Mouse (Mus musculus) macrophage (primary cell): Measurements from ENCODE around the gene Olfr799. TPM values are rescaled to one million over a fixed set of nuclear protein-coding genes. Genes with fewer than 3 reads are reported as not detected.

Experiments
- H3K27ac ChIP-seq: fragments of 350-480 bp; formaldehyde crosslinking; 2 replicates; pipeline ENCODE4 v1.9.0; 2021
- H3K36me3 ChIP-seq: fragments of 350-480 bp; formaldehyde crosslinking; 2 replicates; pipeline ENCODE4 v1.9.0; 2021; ENCODE audit errors: inconsistent target
- H3K4me3 ChIP-seq: fragments of 350-480 bp; formaldehyde crosslinking; 2 replicates; pipeline ENCODE4 v1.9.0; 2021; ENCODE audit errors: inconsistent target
- H3K79me2 ChIP-seq: fragments of 350-480 bp; formaldehyde crosslinking; 2 replicates; pipeline ENCODE4 v1.9.0; 2021; ENCODE audit errors: inconsistent target
- WGBS: methylation state at CpG from one replicate; pipeline ENCODE4 v1.1.7; 2026; ENCODE audit warnings: inconsistent platforms; ENCODE audit not compliant: missing documents; 5-methylcytosine and 5-hydroxymethylcytosine counted together
- polyA plus RNA-seq: library from polyadenylated mRNA; stranded (reverse); fragments of 250-400 nt; gene quantifications from 3 replicates; pipeline ENCODE4 v1.2.4, GENCODE M21; 2018; ENCODE audit warnings: inconsistent platforms
- total RNA-seq, 78 experiments: library from RNA; depleted of rRNA; stranded (reverse); fragments of 250-400 nt; gene quantifications; 1 replicate in 9 of 78; 2 replicates in 24 of 78; 3 replicates in 43 of 78; 4 replicates in 2 of 78; pipeline ENCODE4 v1.2.4; 2018; ENCODE audit warnings: inconsistent platforms in 56 of 78

The Olfr799 gene
- total RNA-seq (2018; cell fraction: chromatin; rRNA removed): not detected
- total RNA-seq (2018; cell fraction: cytosol; rRNA removed): not detected
- total RNA-seq (2018; cell fraction: nucleus; rRNA removed): not detected
- not detected in 3 replicates for polyA plus RNA-seq

DNA sequence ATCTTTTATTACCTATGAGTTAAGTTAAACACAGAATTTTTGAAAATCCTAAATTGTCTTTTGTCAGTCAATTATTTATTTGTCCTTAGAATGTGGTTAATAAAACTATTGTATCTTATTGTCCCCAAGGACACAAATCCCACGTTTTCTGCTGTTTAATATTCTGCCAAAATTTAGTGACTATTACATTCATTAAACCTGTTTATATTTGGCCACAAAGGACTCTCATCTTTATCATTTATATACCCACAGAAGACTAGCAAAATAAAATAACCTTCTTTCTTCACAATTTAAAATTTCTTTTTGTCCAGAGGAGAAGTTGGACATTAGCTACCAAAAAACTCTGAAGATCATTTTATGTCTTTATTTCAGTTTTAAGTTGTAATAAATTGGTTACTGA lies at the start of gene Olfr799:
Gene Olfr799, plus strand, starts transcription at position 301 of the 400 bp plus-strand sequence.
- WGBS: 24% methylated on average over 1 of the region's 1 CpGs
- H3K36me3 ChIP-seq: no peaks in the 10 kb centered on the region
- H3K27ac ChIP-seq: no peak within 1 kb of the TSS
- no peak within 1 kb of the TSS for H3K4me3 ChIP-seq
- H3K79me2 ChIP-seq: no peaks in the 10 kb centered on the region

DNA sequence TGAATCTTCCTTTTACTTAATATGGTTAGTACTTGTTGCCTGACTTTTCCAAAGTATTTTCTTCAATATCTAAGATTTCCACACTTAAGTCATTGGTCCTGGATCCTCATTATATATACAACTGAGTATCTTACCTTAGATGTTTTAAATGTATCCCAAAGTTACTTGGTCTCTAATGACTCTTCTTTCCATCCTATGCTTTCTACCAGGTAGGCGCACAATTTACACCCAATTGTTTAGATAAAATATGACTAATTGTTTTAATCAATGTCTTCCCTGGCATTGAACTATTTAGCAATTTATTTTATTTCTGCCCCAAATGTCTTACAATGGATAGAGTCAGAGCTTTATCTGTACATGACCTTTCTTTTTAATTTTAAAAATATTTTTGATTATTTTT lies 24.8 kb upstream of the Olfr799 start, which contains the start of gene Olfr796:
Gene Olfr796, minus strand, starts transcription at position 101 of the 400 bp plus-strand sequence.
- Histone ChIP-seq H3K27ac (no peak within 1 kb of the TSS), H3K79me2 (no peaks in the 10 kb centered on the region), H3K36me3 (no peaks in the 10 kb centered on the region), H3K4me3 (no peak within 1 kb of the TSS)
- WGBS: 100% methylated on average over 1 of the region's 1 CpGs

DNA sequence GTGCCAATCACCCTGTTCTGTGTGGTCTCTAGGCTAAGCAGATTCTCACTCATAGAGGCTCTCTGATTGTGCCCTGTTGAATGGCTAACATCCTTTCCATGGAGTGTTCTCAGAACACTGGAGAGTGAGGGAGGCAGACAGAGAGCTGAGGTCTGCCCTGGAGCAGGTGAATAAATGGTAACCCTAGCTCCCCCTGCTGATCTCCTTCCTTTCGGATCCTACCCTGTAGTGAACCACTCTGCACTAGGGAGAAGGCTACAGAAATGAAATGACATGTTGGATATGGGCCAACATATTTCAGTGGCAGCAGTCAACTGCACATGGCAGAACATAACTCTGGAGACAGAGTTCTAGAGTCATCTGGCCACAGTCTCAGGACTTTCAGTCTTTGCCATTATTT lies 15.6 kb upstream of the Olfr799 start:
- Histone ChIP-seq H3K4me3 (no peak overlapping the region), H3K27ac (no peak overlapping the region), H3K79me2 (no peaks in the 10 kb centered on the region), H3K36me3 (no peaks in the 10 kb centered on the region)
- 18% methylated on average over 1 of the region's 1 CpGs for WGBS

DNA sequence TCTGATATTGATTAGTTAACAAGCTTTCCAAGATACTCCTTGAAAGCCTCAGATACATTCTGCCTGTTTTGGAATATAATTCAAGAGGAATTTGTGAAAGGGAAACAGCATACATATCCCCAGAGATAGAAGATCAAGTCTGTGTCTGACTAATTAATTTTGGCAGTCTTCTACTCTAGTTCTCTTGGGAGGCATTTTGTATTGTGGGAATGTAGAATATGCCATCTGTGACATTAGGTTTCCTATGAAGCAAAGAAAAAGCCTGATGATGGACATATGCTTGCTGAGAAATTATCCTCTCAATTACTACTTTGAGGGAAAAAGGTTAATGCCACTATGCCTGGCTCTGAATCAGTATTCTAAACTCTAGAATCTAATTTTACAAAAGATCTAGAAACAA lies 14.0 kb upstream of the Olfr799 start:
- H3K36me3 ChIP-seq: no peaks in the 10 kb centered on the region
- H3K27ac ChIP-seq: no peak overlapping the region
- no peaks in the 10 kb centered on the region for H3K79me2 ChIP-seq
- no peak overlapping the region for H3K4me3 ChIP-seq

DNA sequence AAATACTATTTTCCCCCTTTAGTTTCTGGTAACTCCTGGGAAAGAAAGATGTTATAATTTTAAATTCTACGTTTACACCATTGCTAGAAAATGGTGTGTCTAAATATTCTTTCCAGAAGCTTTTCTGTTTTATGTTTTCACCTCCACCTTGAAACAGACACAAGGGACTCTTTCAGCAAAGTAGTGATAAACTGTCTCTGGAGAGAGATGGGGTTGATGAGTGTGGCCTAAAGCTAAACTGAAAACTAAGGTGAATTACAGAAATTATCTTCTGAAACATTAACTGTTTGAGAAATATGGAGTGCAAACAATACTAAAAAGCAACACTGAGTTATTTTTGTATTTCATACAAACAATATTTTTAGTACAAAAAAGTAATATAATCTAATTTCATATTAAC lies 9.4 kb upstream of the Olfr799 start, which contains the start of gene Olfr798:
Gene Olfr798, minus strand, starts transcription at position 101 of the 400 bp plus-strand sequence.
- 79% methylated on average over 1 of the region's 1 CpGs for WGBS
- no peak within 1 kb of the TSS for H3K4me3 ChIP-seq
- H3K36me3 ChIP-seq: no peaks in the 10 kb centered on the region
- H3K79me2 ChIP-seq: no peaks in the 10 kb centered on the region
- no peak within 1 kb of the TSS for H3K27ac ChIP-seq

DNA sequence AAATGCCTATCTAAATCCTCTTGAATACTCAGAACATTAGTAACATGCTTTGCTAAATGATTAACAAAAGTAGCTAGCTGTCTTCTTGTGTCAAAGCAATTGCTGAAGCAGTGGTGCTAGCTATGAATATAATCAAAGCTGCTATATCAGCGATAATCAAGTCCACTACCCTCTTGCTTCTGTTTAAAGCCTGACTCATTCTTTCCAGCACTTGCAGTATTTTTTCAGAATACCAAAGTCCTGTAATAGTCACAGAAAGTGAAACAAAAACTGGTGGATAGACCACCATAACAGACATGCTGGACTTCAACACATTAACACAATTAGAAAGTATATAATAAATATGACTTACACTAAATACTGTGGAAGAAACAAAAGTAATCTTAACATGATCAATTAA lies 14.5 kb downstream of the Olfr799 start:
- Histone ChIP-seq H3K36me3 (no peaks in the 10 kb centered on the region), H3K27ac (no peak overlapping the region), H3K79me2 (no peaks in the 10 kb centered on the region), H3K4me3 (no peak overlapping the region)
- WGBS: 100% methylated on average over 1 of the region's 1 CpGs

DNA sequence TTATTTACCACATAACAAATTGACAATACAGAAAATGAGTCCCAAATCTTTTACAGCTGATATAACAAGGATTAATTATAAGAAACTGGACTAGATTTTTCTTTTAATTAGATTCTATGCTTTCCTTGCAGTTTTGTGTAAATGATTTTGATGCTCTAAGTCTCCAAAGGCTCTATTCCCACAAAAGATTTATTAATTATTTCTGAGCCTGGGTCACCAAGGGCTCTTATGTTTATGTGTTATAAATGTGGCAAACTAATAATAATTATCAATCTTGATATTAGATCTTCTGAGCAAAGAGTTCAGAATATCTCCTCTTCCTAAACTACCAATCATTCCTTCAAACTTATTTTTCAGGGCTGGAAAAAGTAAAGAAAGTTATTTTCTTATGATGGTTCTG lies 20.1 kb downstream of the Olfr799 start, which contains the start of gene Olfr800:
Gene Olfr800, plus strand, starts transcription at position 301 of the 400 bp plus-strand sequence.
- Histone ChIP-seq H3K27ac (no peak within 1 kb of the TSS), H3K79me2 (no peaks in the 10 kb centered on the region), H3K4me3 (no peak within 1 kb of the TSS), H3K36me3 (no peaks in the 10 kb centered on the region)

DNA sequence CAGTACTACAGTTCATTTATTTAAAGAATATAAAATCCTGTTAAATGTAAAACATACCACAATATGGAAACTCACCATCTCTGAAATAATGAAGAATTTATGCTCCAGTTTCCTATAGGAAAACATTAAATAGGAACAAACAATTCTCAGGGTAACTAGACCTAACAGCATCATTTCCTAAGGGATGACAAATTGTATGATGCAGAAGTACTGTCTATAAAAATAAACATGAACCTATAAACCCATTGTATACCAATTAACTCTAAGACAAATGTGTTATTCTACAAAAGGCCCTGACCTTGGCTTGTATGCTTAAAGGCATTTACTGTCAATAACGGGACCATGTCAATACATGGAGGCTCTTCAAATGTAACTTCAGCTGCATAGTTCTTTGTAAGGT lies 36.5 kb downstream of the Olfr799 start, which contains the start of gene Olfr801:
Gene Olfr801, minus strand, starts transcription at position 101 of the 400 bp plus-strand sequence.
- Histone ChIP-seq H3K4me3 (no peak within 1 kb of the TSS), H3K36me3 (no peaks in the 10 kb centered on the region), H3K27ac (no peak within 1 kb of the TSS), H3K79me2 (no peaks in the 10 kb centered on the region)
- 69% methylated on average over 1 of the region's 1 CpGs for WGBS

DNA sequence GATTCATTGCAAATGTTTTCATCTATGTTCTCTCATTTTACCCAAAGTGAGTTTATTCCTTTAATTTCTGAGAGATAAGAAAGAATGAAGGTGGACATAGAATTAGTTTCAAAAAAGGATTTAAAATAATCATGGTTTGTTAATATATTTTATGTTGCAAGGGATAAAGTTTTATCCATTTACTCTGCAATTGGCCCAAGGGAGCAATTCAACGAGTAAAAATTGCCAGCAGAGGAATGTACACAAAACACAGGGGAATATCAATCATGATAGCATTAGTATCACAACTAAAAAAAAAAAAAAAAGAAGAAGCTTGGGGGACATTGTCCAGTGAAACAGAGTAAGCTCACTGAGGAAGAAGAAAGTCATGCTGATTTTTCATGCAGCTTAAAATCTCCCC lies 50.8 kb downstream of the Olfr799 start, which contains the start of gene Olfr802:
Gene Olfr802, minus strand, starts transcription at position 101 of the 400 bp plus-strand sequence.
- Histone ChIP-seq H3K36me3 (no peaks in the 10 kb centered on the region), H3K79me2 (no peaks in the 10 kb centered on the region), H3K4me3 (no peak within 1 kb of the TSS), H3K27ac (no peak within 1 kb of the TSS)
- 90% methylated on average over 1 of the region's 1 CpGs for WGBS

DNA sequence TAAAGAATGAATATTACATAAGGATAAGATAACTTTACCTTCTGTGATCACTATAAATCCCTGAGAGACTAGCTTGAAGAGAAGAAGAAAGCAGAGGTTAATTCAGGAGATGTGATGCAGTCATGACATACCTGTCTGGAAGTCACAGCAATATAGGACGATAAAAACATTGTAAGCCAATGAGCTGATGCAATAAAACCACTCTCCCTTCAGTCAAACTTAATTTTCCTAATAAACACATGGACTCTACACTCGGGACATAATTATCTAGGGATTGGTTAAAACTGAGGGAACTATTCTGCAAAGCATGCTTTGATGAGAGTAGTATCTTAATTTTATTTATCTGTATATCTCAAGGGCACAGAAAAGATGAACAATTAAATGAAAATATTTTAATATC lies 56.9 kb downstream of the Olfr799 start, which contains the start of gene Olfr803:
Gene Olfr803, minus strand, starts transcription at position 101 of the 400 bp plus-strand sequence.
- WGBS: 81% methylated on average over 2 of the region's 2 CpGs
- Histone ChIP-seq H3K4me3 (no peak within 1 kb of the TSS), H3K79me2 (no peaks in the 10 kb centered on the region), H3K36me3 (no peaks in the 10 kb centered on the region), H3K27ac (no peak within 1 kb of the TSS)

Other genes with a start within 250 kb of the Olfr799 start
- gene Olfr785, start 232.1 kb upstream of the Olfr799 start, polyA plus RNA-seq: not detected in 3 replicates
- gene Olfr786, start 210.2 kb upstream of the Olfr799 start, polyA plus RNA-seq: not detected in 3 replicates
- gene Olfr787, start 175.6 kb upstream of the Olfr799 start, polyA plus RNA-seq: not detected in 3 replicates
- not detected in 3 replicates for gene Olfr788, start 166.5 kb upstream of the Olfr799 start, polyA plus RNA-seq
- gene Olfr789, start 152.7 kb upstream of the Olfr799 start, polyA plus RNA-seq: not detected in 3 replicates
- gene Olfr790, start 139.0 kb upstream of the Olfr799 start, polyA plus RNA-seq: not detected in 3 replicates
- not detected in 3 replicates for gene Olfr791, start 115.7 kb upstream of the Olfr799 start, polyA plus RNA-seq
- not detected in 3 replicates for gene Olfr792, start 98.3 kb upstream of the Olfr799 start, polyA plus RNA-seq
- gene Olfr794, start 69.8 kb upstream of the Olfr799 start, polyA plus RNA-seq: not detected in 3 replicates
- not detected in 3 replicates for gene Olfr796, start 24.9 kb upstream of the Olfr799 start, polyA plus RNA-seq
- gene Olfr798, start 9.6 kb upstream of the Olfr799 start, polyA plus RNA-seq: not detected in 3 replicates
- not detected in 3 replicates for gene Olfr800, start 20.2 kb downstream of the Olfr799 start, polyA plus RNA-seq
- gene Olfr801, start 36.4 kb downstream of the Olfr799 start, polyA plus RNA-seq: not detected in 3 replicates
- gene Olfr802, start 50.7 kb downstream of the Olfr799 start, polyA plus RNA-seq: not detected in 3 replicates
- gene Olfr803, start 56.8 kb downstream of the Olfr799 start, polyA plus RNA-seq: not detected in 3 replicates
- gene Olfr804, start 65.7 kb downstream of the Olfr799 start, polyA plus RNA-seq: not detected in 3 replicates
- gene Olfr805, start 91.9 kb downstream of the Olfr799 start, polyA plus RNA-seq: not detected in 3 replicates
- not detected in 3 replicates for gene Olfr806, start 104.4 kb downstream of the Olfr799 start, polyA plus RNA-seq
- gene Olfr807, start 120.3 kb downstream of the Olfr799 start, polyA plus RNA-seq: not detected in 3 replicates
- not detected in 3 replicates for gene Olfr808, start 128.0 kb downstream of the Olfr799 start, polyA plus RNA-seq
- gene Olfr809, start 137.2 kb downstream of the Olfr799 start, polyA plus RNA-seq: not detected in 3 replicates
- not detected in 3 replicates for gene Olfr810, start 157.4 kb downstream of the Olfr799 start, polyA plus RNA-seq
- not detected in 3 replicates for gene Olfr811, start 166.9 kb downstream of the Olfr799 start, polyA plus RNA-seq
- not detected in 3 replicates for gene Olfr812, start 208.6 kb downstream of the Olfr799 start, polyA plus RNA-seq
- not detected in 3 replicates for gene Olfr813, start 217.9 kb downstream of the Olfr799 start, polyA plus RNA-seq
- not detected in 3 replicates for gene Olfr814, start 242.4 kb downstream of the Olfr799 start, polyA plus RNA-seq